Mouse (Mus musculus) embryonic facial prominence, embryonic 11.5 days (tissue): ENCODE data around the gene B4galt1. TPM values are rescaled to one million over a fixed set of nuclear protein-coding genes. Genes with fewer than 3 reads are reported as not detected.

Source experiments
- ATAC-seq: fragments of 200-750 bp; cut with Nextera tagmentation; replicated peaks from 2 replicates; pipeline ENCODE4 v1.8.0; 2017; ENCODE audit warnings: low read depth; ENCODE audit not compliant: insufficient number of reproducible peaks, low FRiP score, low TSS enrichment
- DNase-seq: peaks from one replicate; pipeline ENCODE4 v3.0.0-alpha.2; 2015; ENCODE audit warnings: low spot score
- H3K27ac ChIP-seq: fragments of 300-500 bp; sonication (generic); replicated peaks from 2 replicates; pipeline ENCODE4 v1.5.1; 2014; ENCODE audit warnings: mild to moderate bottlenecking, low read depth, low read length, control low read depth
- H3K27me3 ChIP-seq: fragments of 300-500 bp; sonication (generic); 2 replicates; pipeline ENCODE4 v1.6.1; 2014; ENCODE audit warnings: mild to moderate bottlenecking, low read length, moderate library complexity, mixed read lengths; ENCODE audit not compliant: control insufficient read depth, insufficient read depth
- H3K36me3 ChIP-seq: fragments of 300-500 bp; sonication (generic); replicated peaks from 2 replicates; pipeline ENCODE4 v1.6.1; 2014; ENCODE audit warnings: low read depth, mild to moderate bottlenecking, low read length, moderate library complexity, mixed read lengths; ENCODE audit not compliant: control insufficient read depth, insufficient read depth
- H3K4me1 ChIP-seq: fragments of 300-500 bp; sonication (generic); 2 replicates; pipeline ENCODE4 v1.6.1; 2014; ENCODE audit warnings: low read length, mixed read lengths; ENCODE audit not compliant: control insufficient read depth, insufficient read depth
- H3K4me2 ChIP-seq: fragments of 300-500 bp; sonication (generic); 2 replicates; pipeline ENCODE4 v1.6.1; 2014; ENCODE audit warnings: low read depth, mild to moderate bottlenecking, control low read depth, low read length, moderate library complexity
- H3K4me3 ChIP-seq: fragments of 300-500 bp; sonication (generic); 2 replicates; pipeline ENCODE4 v1.5.1; 2014; ENCODE audit warnings: low read depth, low read length, control low read depth
- H3K9ac ChIP-seq: fragments of 300-500 bp; sonication (generic); replicated peaks from 2 replicates; pipeline ENCODE4 v1.6.1; 2014; ENCODE audit warnings: mild to moderate bottlenecking, control low read depth, low read length
- H3K9me3 ChIP-seq: fragments of 300-500 bp; sonication (generic); replicated peaks from 2 replicates; pipeline ENCODE4 v1.6.1; 2016; ENCODE audit warnings: mild to moderate bottlenecking, low read length, inconsistent platforms, mixed read lengths; ENCODE audit not compliant: control insufficient read depth
- WGBS: fragments of 180-500 bp; shearing (Covaris S2); extraction: QIAGEN DNeasy Blood & Tissue Kit; methylation state at CpG from one replicate; pipeline ENCODE4 v1.1.7; 2014; 5-methylcytosine and 5-hydroxymethylcytosine counted together
- polyA plus RNA-seq: library from polyadenylated mRNA; unstranded; fragments of >200 nt; fragmentation: Nextera tagmentation; extraction: Ambion mirVana; gene quantifications from 2 replicates; pipeline ENCODE4 v1.2.1, GENCODE M21; 2014

Gene B4galt1
- polyA plus RNA-seq, 1 experiment from 2014 or later, result 28.3 TPM

- Histone ChIP-seq H3K4me3 (no peak overlapping the region), H3K9ac (no peak overlapping the region), H3K4me2 (no peak overlapping the region), H3K27me3 (no peaks in the 10 kb centered on the region), H3K9me3 (no peaks in the 10 kb centered on the region), H3K4me1 (no peaks in the 10 kb centered on the region), H3K36me3 (no peaks in the 10 kb centered on the region), H3K27ac (no peak overlapping the region)
- DNase-seq, result no peak
- WGBS, result 93% methylated on average over 4 of the region's 4 CpGs
- ATAC-seq, result no peak
Measured at GRCm38 (mm10) chr4:40791176-40791575, 62.6 kb downstream of the B4galt1 start.

GRCm38 (mm10) chr4:40786578-40786977 is 67.2 kb downstream of the B4galt1 start:
- H3K4me2 ChIP-seq, result no peak overlapping the region
- no peak overlapping the region for H3K4me3 ChIP-seq
- H3K9ac ChIP-seq, result no peak overlapping the region
- no peaks in the 10 kb centered on the region for H3K27me3 ChIP-seq
- no peaks in the 10 kb centered on the region for H3K9me3 ChIP-seq
- H3K36me3 ChIP-seq, result no peaks in the 10 kb centered on the region
- no peaks in the 10 kb centered on the region; the same call in 1 of the 2 replicates for H3K4me1 ChIP-seq
- H3K27ac ChIP-seq, result no peak overlapping the region
- DNase-seq (no peak), ATAC-seq (no peak)
- 76% methylated on average over 4 of the region's 4 CpGs for WGBS

GRCm38 (mm10) chr4:40785620-40786166 is 68.1 kb downstream of the B4galt1 start:
- Histone ChIP-seq H3K9me3 (no peaks in the 10 kb centered on the region), H3K4me2 (no peak overlapping the region), H3K27ac (no peak overlapping the region), H3K36me3 (no peaks in the 10 kb centered on the region), H3K9ac (no peak overlapping the region), H3K27me3 (no peaks in the 10 kb centered on the region), H3K4me1 (no peaks in the 10 kb centered on the region; the same call in 1 of the 2 replicates), H3K4me3 (no peak overlapping the region)
- DNase-seq (no peak), ATAC-seq (0 out of 2 replicates have a peak, but pooled peaks have one; percentile 14)
- 81% methylated on average over 9 of the region's 9 CpGs for WGBS

- ATAC-seq, result no peak
- no peaks in the 10 kb centered on the region; the same call in 1 of the 2 replicates for H3K4me1 ChIP-seq
- no peaks in the 10 kb centered on the region for H3K27me3 ChIP-seq
- no peak for DNase-seq
- 80% methylated on average over 10 of the region's 10 CpGs for WGBS
- no peaks in the 10 kb centered on the region for H3K9me3 ChIP-seq
- H3K9ac ChIP-seq, result no peak overlapping the region
- H3K36me3 ChIP-seq, result no peaks in the 10 kb centered on the region
- H3K4me3 ChIP-seq, result no peak overlapping the region
- H3K27ac ChIP-seq, result no peak overlapping the region
- H3K4me2 ChIP-seq, result no peak overlapping the region
Measured at GRCm38 (mm10) chr4:40784556-40785169, 69.1 kb downstream of the B4galt1 start.

- DNase-seq, result no peak
- no peak overlapping the region for H3K27ac ChIP-seq
- no peak overlapping the region for H3K4me2 ChIP-seq
- no peak for ATAC-seq
- no peaks in the 10 kb centered on the region; the same call in 1 of the 2 replicates for H3K4me1 ChIP-seq
- 93% methylated on average over 4 of the region's 4 CpGs for WGBS
- no peaks in the 10 kb centered on the region for H3K36me3 ChIP-seq
- H3K27me3 ChIP-seq, result no peaks in the 10 kb centered on the region
- H3K4me3 ChIP-seq, result no peak overlapping the region
- H3K9me3 ChIP-seq, result no peaks in the 10 kb centered on the region
- no peak overlapping the region for H3K9ac ChIP-seq
Measured at GRCm38 (mm10) chr4:40783049-40783448, 70.8 kb downstream of the B4galt1 start.

- 41% methylated on average over 8 of the region's 8 CpGs for WGBS
- Histone ChIP-seq H3K4me3 (no peak overlapping the region), H3K9me3 (no peaks in the 10 kb centered on the region), H3K9ac (no peak overlapping the region), H3K27ac (no peak overlapping the region), H3K27me3 (no peaks in the 10 kb centered on the region), H3K4me2 (no peak overlapping the region), H3K4me1 (no peaks in the 10 kb centered on the region; the same call in 1 of the 2 replicates), H3K36me3 (no peaks in the 10 kb centered on the region)
- ATAC-seq (no peak), DNase-seq (peak; percentile 33)
Measured at GRCm38 (mm10) chr4:40781797-40782495, 71.9 kb downstream of the B4galt1 start.

- no peak overlapping the region for H3K4me2 ChIP-seq
- WGBS, result 19% methylated on average over 3 of the region's 3 CpGs
Measured at GRCm38 (mm10) chr4:40781143-40781542, 72.7 kb downstream of the B4galt1 start.

GRCm38 (mm10) chr4:40778656-40779055 is 75.1 kb downstream of the B4galt1 start:
- H3K9me3 ChIP-seq, result no peaks in the 10 kb centered on the region

More at GRCm38 (mm10) chr4:40781143-40781542, 72.7 kb downstream of the B4galt1 start:
- Histone ChIP-seq H3K27me3 (no peaks in the 10 kb centered on the region), H3K36me3 (no peaks in the 10 kb centered on the region), H3K4me1 (no peaks in the 10 kb centered on the region; the same call in 1 of the 2 replicates), H3K9ac (no peak overlapping the region), H3K27ac (no peak overlapping the region), H3K4me3 (no peak overlapping the region), H3K9me3 (no peaks in the 10 kb centered on the region)
- DNase-seq (peak; percentile 22), ATAC-seq (no peak)

More at GRCm38 (mm10) chr4:40778656-40779055, 75.1 kb downstream of the B4galt1 start:
- no peak overlapping the region for H3K9ac ChIP-seq
- H3K4me2 ChIP-seq, result no peak overlapping the region
- no peaks in the 10 kb centered on the region for H3K36me3 ChIP-seq
- no peak overlapping the region for H3K4me3 ChIP-seq
- H3K4me1 ChIP-seq, result peaks cover 4% of the 10 kb centered on the region; the same call in 1 of the 2 replicates
- no peak for DNase-seq
- ATAC-seq, result no peak
- H3K27me3 ChIP-seq, result no peaks in the 10 kb centered on the region
- no peak overlapping the region for H3K27ac ChIP-seq
- WGBS, result 90% methylated on average over 6 of the region's 6 CpGs
